Mouse (Mus musculus): ENCODE data around the gene BC067074.

GRCm38 (mm10) chr13:113292975-113293706, at the start of gene BC067074:
- TF ChIP-seq CTCF (IDR thresholded peaks at IDR 0.05; ENCODE audit: control insufficient read depth, insufficient read depth, low read length) (no peak), POLR2A (IDR thresholded peaks at IDR 0.05; ENCODE audit: borderline replicate concordance, control insufficient read depth, low read depth, low read length) (no peak)

Data from bone marrow, adult 2 months (tissue).